Mouse (Mus musculus) heart, adult 2 months (tissue): ENCODE data around the gene Myct1. TPM values are rescaled to one million over a fixed set of nuclear protein-coding genes. Genes with fewer than 3 reads are reported as not detected.
A peak's percentile ranks its signal among the peaks of the same experiment; 100 is the strongest.

Experiments
- DNase-seq, 2 experiments: peaks; one replicate each; pipeline ENCODE4 v3.0.0; 2021
- H3K27ac ChIP-seq: fragments of 200-600 bp; 2 replicates; pipeline ENCODE4 v1.8.1; 2022
- H3K27me3 ChIP-seq: fragments of 200-500 bp; 2 replicates; pipeline ENCODE4 v1.6.1; 2012; ENCODE audit warnings: mild to moderate bottlenecking, low read length, inconsistent platforms, mixed read lengths; ENCODE audit not compliant: control insufficient read depth, insufficient read depth
- H3K36me3 ChIP-seq: fragments of 200-500 bp; 2 replicates; pipeline ENCODE4 v1.6.1; 2012; ENCODE audit warnings: low read length, inconsistent platforms; ENCODE audit not compliant: control insufficient read depth, insufficient read depth
- H3K4me1 ChIP-seq: fragments of 200-500 bp; 2 replicates; pipeline ENCODE4 v1.6.1; 2011; ENCODE audit warnings: low read length; ENCODE audit not compliant: control insufficient read depth, insufficient read depth
- H3K4me3 ChIP-seq: fragments of 200-600 bp; 2 replicates; pipeline ENCODE4 v1.8.1; 2022
- H3K79me2 ChIP-seq: fragments of 200-500 bp; replicated peaks from 2 replicates; pipeline ENCODE4 v1.6.1; 2012; ENCODE audit warnings: mild to moderate bottlenecking, inconsistent platforms, low read length, moderate library complexity, mixed read lengths; ENCODE audit not compliant: control insufficient read depth, insufficient read depth
- H3K9ac ChIP-seq: fragments of 200-500 bp; 2 replicates; pipeline ENCODE4 v1.6.1; 2012; ENCODE audit warnings: low read depth, mild to moderate bottlenecking, control low read depth, inconsistent platforms, low read length, mixed read lengths
- CTCF ChIP-seq: fragments of 200-600 bp; IDR thresholded peaks from 2 replicates; pipeline ENCODE4 v1.8.1; 2022; ENCODE audit warnings: antibody characterized with exemption, mild to moderate bottlenecking, moderate library complexity
- EP300 ChIP-seq: fragments of 200-500 bp; IDR thresholded peaks from 2 replicates; pipeline ENCODE4 v1.6.1; 2011; ENCODE audit warnings: low read depth, low read length, control low read depth; ENCODE audit not compliant: insufficient read depth
- POLR2A ChIP-seq: fragments of 200-500 bp; IDR thresholded peaks from 2 replicates; pipeline ENCODE4 v1.6.1; 2011; ENCODE audit warnings: mild to moderate bottlenecking, low read depth, low read length, control low read depth; ENCODE audit not compliant: insufficient read depth
- WGBS: fragments of 180-500 bp; shearing (Covaris S2); methylation state at CpG from one replicate; pipeline ENCODE4 v1.1.7; 2018; 5-methylcytosine and 5-hydroxymethylcytosine counted together
- intact Hi-C: fragments of 180-260 bp; cut with DNase I; formaldehyde crosslinking; loops from one replicate; pipeline ENCODE4 v1.15.1; 2025
- polyA plus RNA-seq: library from polyadenylated mRNA; depleted of rRNA; stranded (reverse); fragments of >200 nt; gene quantifications from 2 replicates; pipeline ENCODE4 v1.2.3, GENCODE M21; 2012
- total RNA-seq, 2 experiments: library from RNA; stranded (reverse); gene quantifications; 2 replicates each; pipeline ENCODE4 v1.2.3; 2021

Gene Myct1
- total and polyA plus RNA-seq, 3 experiments, result 8.2 to 12.8 (median 8.4) TPM

DNA sequence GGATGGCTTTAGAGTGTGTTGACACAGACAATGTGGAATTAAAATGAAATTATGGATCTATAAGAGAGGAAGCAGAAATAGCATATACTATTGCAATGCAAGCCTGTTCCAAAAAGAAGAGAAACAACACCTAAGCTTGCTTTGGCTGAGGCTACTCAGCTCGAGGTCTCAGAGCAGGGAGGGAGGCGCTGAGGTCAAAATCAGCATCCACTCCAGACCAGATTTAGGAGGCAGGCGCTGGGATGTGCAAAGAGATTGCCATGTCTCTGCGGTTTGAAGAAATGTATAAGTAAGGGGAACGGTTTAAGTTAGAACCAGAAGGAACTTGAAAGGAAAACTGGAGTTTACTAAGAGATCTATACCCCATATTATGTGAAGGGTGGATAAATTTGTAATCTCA, 882 bp downstream of the Myct1 start:
- intact Hi-C loops, result loop anchor here (5.0 kb wide), 2 partner anchors 42 to 82 kb away; partner anchors contain the start of gene Syne1
- 45% methylated on average over 5 of the region's 5 CpGs for WGBS

DNA sequence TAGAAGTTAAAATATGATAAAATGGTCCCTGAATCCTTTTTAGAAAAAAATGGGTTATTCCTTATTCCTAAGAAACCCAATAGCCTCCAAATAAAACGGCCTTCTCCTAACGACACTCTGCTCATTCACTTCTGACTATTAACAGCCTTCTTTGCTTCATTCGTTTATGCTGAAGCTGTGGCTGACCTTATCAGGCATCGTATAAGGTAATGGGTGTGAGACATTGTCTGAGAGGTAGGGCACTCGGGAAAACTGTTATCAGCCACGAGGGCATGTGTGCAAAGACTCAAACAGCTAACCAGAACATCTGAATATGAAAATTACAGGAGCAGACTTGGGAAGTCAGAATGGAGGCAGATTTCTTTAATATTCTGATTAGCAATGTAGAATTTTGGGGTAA, 3.0 kb downstream of the Myct1 start:
- no peak for TF ChIP-seq EP300
- TF ChIP-seq POLR2A, result no peak
- no peak for TF ChIP-seq CTCF
- WGBS, result 24% methylated on average over 6 of the region's 6 CpGs
- Histone ChIP-seq H3K4me1 (peaks cover 3% of the 10 kb centered on the region; the same call in 1 of the 2 replicates), H3K27ac (peak overlapping the region; percentile 81), H3K36me3 (no peaks in the 10 kb centered on the region), H3K79me2 (no peaks in the 10 kb centered on the region; the same call in 1 of the 2 replicates), H3K27me3 (no peaks in the 10 kb centered on the region), H3K4me3 (peak overlapping the region; percentile 48), H3K9ac (peak overlapping the region; percentile 74)
- DNase-seq, result no peak
- intact Hi-C loops, result loop anchor here (5.0 kb wide), 1 partner anchor 1164 kb away; the partner anchor contains the start of genes Armt1 and Rmnd1

More for the DNA sequence above, 882 bp downstream of the Myct1 start:
- H3K27ac ChIP-seq, result peak overlapping the region; percentile 81
- H3K4me1 ChIP-seq, result peaks cover 6% of the 10 kb centered on the region
- TF ChIP-seq EP300, result no peak
- no peak for TF ChIP-seq POLR2A
- TF ChIP-seq CTCF, result no peak
- no peaks in the 10 kb centered on the region; the same call in 1 of the 2 replicates for H3K79me2 ChIP-seq
- H3K27me3 ChIP-seq, result no peaks in the 10 kb centered on the region
- peak overlapping the region; percentile 48 for H3K4me3 ChIP-seq
- H3K36me3 ChIP-seq, result no peaks in the 10 kb centered on the region
- peak overlapping the region; percentile 76 for H3K9ac ChIP-seq
- no peak for DNase-seq

DNA sequence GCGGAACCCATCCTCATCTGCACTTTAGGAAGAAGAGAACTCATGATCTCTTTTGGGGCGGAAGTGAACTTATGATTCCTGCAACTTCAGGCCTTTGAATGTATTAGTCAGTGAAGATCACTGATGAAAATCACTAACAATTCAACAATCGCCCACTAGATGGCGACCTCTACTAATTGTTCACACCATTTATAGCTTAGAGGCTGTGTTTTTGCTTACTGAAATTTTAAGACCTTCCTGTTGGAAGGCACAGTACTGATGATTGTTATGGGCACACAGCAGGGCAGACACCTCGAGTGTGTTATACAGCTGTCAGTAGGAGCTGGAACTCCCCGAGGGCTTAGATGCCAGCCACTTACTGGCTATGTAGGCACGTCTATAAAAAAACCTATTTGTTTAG, 6.5 kb downstream of the Myct1 start:
- TF ChIP-seq POLR2A (no peak), EP300 (no peak), CTCF (peak; percentile 89)
- 9% methylated on average over 7 of the region's 7 CpGs for WGBS
- Histone ChIP-seq H3K4me3 (no peak overlapping the region), H3K27me3 (no peaks in the 10 kb centered on the region), H3K36me3 (peaks cover 2% of the 10 kb centered on the region; the same call in 1 of the 2 replicates), H3K79me2 (no peaks in the 10 kb centered on the region; the same call in 1 of the 2 replicates), H3K27ac (peak overlapping the region; percentile 6; the same call in 1 of the 2 replicates), H3K4me1 (0 out of 2 replicates have a peak, but pooled peaks cover 1% of the 10 kb centered on the region), H3K9ac (no peak overlapping the region)
- intact Hi-C loops, result loop anchor here (1.0 kb wide), 1 partner anchor 190 kb away; no protein-coding TSS in a partner anchor
- peak in 1 of 2 experiments; percentile 10 for DNase-seq

DNA sequence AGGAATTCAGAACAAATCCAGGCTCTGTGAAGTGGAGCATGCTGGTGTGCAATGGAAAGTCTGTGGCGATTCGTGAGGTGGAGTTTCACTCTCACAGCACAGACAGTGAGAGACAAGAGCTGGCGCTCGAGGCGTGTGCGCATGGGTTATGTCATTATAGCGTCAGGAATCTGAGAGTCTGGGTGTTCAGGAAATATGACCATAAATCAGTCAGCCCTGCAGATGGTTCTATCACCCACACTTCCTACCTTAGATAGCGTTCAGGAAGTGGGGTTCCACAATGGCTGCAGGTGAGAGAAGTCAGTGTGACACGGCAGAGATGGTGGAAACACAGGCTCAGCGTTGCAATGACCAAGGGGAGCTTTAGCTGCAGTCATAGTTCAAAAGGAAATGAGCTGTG, 9.9 kb downstream of the Myct1 start:
- Histone ChIP-seq H3K36me3 (peaks cover 8% of the 10 kb centered on the region; the same call in 1 of the 2 replicates), H3K4me1 (peaks cover 1% of the 10 kb centered on the region; the same call in 1 of the 2 replicates), H3K27me3 (no peaks in the 10 kb centered on the region), H3K4me3 (no peak overlapping the region), H3K9ac (no peak overlapping the region), H3K27ac (no peak overlapping the region; the same call in 1 of the 2 replicates), H3K79me2 (no peaks in the 10 kb centered on the region)
- 30% methylated on average over 10 of the region's 10 CpGs for WGBS
- TF ChIP-seq CTCF (no peak), POLR2A (no peak), EP300 (no peak)
- DNase-seq, result no peak
- intact Hi-C loops, result no loop called here

GRCm38 (mm10) chr10:5604371-5604770, 10.8 kb downstream of the Myct1 start:
- Histone ChIP-seq H3K27me3 (no peaks in the 10 kb centered on the region), H3K4me3 (no peak overlapping the region), H3K36me3 (peaks cover 8% of the 10 kb centered on the region; the same call in 1 of the 2 replicates), H3K79me2 (no peaks in the 10 kb centered on the region), H3K4me1 (peaks cover 1% of the 10 kb centered on the region; the same call in 1 of the 2 replicates), H3K9ac (no peak overlapping the region), H3K27ac (no peak overlapping the region)
- WGBS, result 59% methylated on average over 13 of the region's 13 CpGs
- no peak for TF ChIP-seq CTCF
- no peak for TF ChIP-seq EP300
- no peak for TF ChIP-seq POLR2A
- no peak for DNase-seq
- intact Hi-C loops, result no loop called here

GRCm38 (mm10) chr10:5608874-5609273, 15.3 kb downstream of the Myct1 start:
- intact Hi-C loops, result loop anchor here (2.0 kb wide), 1 partner anchor 24 kb away; no protein-coding TSS in a partner anchor
- DNase-seq, result no peak

More at GRCm38 (mm10) chr10:5608874-5609273, 15.3 kb downstream of the Myct1 start:
- no peak overlapping the region for H3K27ac ChIP-seq
- no peaks in the 10 kb centered on the region for H3K79me2 ChIP-seq
- peaks cover 8% of the 10 kb centered on the region; the same call in 1 of the 2 replicates for H3K36me3 ChIP-seq
- no peaks in the 10 kb centered on the region for H3K27me3 ChIP-seq
- TF ChIP-seq POLR2A (no peak), CTCF (no peak), EP300 (no peak)
- H3K4me1 ChIP-seq, result no peaks in the 10 kb centered on the region; the same call in 1 of the 2 replicates
- H3K4me3 ChIP-seq, result no peak overlapping the region
- no peak overlapping the region for H3K9ac ChIP-seq
- WGBS, result 51% methylated on average over 3 of the region's 3 CpGs
